Mouse (Mus musculus) embryonic facial prominence, embryonic 14.5 days (tissue): Measurements from ENCODE around the gene Enah. TPM values are rescaled to one million over a fixed set of nuclear protein-coding genes. Genes with fewer than 3 reads are reported as not detected.

Source experiments
- ATAC-seq: fragments of 200-750 bp; cut with Nextera tagmentation; 2 replicates; pipeline ENCODE4 v1.8.0; 2017; ENCODE audit warnings: low read depth, moderate number of reproducible peaks, moderate TSS enrichment
- DNase-seq: peaks from one replicate; pipeline ENCODE4 v3.0.0-alpha.2; 2015; ENCODE audit warnings: low spot score
- H3K27ac ChIP-seq: fragments of 300-500 bp; sonication (generic); replicated peaks from 2 replicates; pipeline ENCODE4 v1.5.1; 2014; ENCODE audit warnings: low read depth, mild to moderate bottlenecking, low read length, moderate library complexity
- H3K27me3 ChIP-seq: fragments of 300-500 bp; sonication (generic); replicated peaks from 2 replicates; pipeline ENCODE4 v1.6.1; 2014; ENCODE audit warnings: low read length; ENCODE audit not compliant: control insufficient read depth, insufficient read depth
- H3K36me3 ChIP-seq: fragments of 300-500 bp; sonication (generic); 2 replicates; pipeline ENCODE4 v1.6.1; 2014; ENCODE audit warnings: low read length, mixed read lengths; ENCODE audit not compliant: control insufficient read depth, insufficient read depth
- H3K4me1 ChIP-seq: fragments of 300-500 bp; sonication (generic); 2 replicates; pipeline ENCODE4 v1.6.1; 2014; ENCODE audit warnings: antibody characterized with exemption, low read length; ENCODE audit not compliant: control insufficient read depth, insufficient read depth
- H3K4me2 ChIP-seq: fragments of 300-500 bp; sonication (generic); 2 replicates; pipeline ENCODE4 v1.6.1; 2014; ENCODE audit warnings: low read depth, mild to moderate bottlenecking, low read length, moderate library complexity, mixed read lengths
- H3K4me3 ChIP-seq: fragments of 300-500 bp; sonication (generic); 2 replicates; pipeline ENCODE4 v1.5.1; 2014; ENCODE audit warnings: low read depth, mild to moderate bottlenecking, low read length
- H3K9ac ChIP-seq: fragments of 300-500 bp; sonication (generic); 2 replicates; pipeline ENCODE4 v1.6.1; 2014; ENCODE audit warnings: low read depth, mild to moderate bottlenecking, low read length, moderate library complexity, mixed read lengths
- H3K9me3 ChIP-seq: fragments of 300-500 bp; sonication (generic); 2 replicates; pipeline ENCODE4 v1.6.1; 2016; ENCODE audit warnings: low read length; ENCODE audit not compliant: control insufficient read depth
- WGBS: fragments of 180-500 bp; shearing (Covaris S2); extraction: QIAGEN DNeasy Blood & Tissue Kit; methylation state at CpG from one replicate; pipeline ENCODE4 v1.1.7; 2014; 5-methylcytosine and 5-hydroxymethylcytosine counted together
- polyA plus RNA-seq: library from polyadenylated mRNA; unstranded; fragments of >200 nt; fragmentation: Nextera tagmentation; extraction: Ambion mirVana; gene quantifications from 2 replicates; pipeline ENCODE4 v1.2.1, GENCODE M21; 2014

Gene Enah
- polyA plus RNA-seq, 1 experiment from 2014 or later: 23.7 TPM

- Histone ChIP-seq H3K27me3 (no peaks in the 10 kb centered on the region), H3K36me3 (no peaks in the 10 kb centered on the region), H3K27ac (0 out of 2 replicates have a peak overlapping the region, but pooled peaks have one; percentile 28), H3K9ac (no peak overlapping the region), H3K4me2 (no peak overlapping the region), H3K9me3 (no peaks in the 10 kb centered on the region), H3K4me1 (peaks cover 19% of the 10 kb centered on the region), H3K4me3 (no peak overlapping the region)
- ATAC-seq (peak; percentile 23; the same call in 1 of the 2 replicates), DNase-seq (peak; percentile 63)
- 36% methylated on average over 9 of the region's 9 CpGs for WGBS
Observed at GRCm38 (mm10) chr1:182055122-182055521, 35.3 kb upstream of the Enah start.

GRCm38 (mm10) chr1:182054651-182055050 is 34.9 kb upstream of the Enah start:
- H3K4me3 ChIP-seq: no peak overlapping the region
- WGBS: 76% methylated on average over 6 of the region's 6 CpGs
- H3K27ac ChIP-seq: 0 out of 2 replicates have a peak overlapping the region, but pooled peaks have one; percentile 28

GRCm38 (mm10) chr1:182052973-182053372 is 33.2 kb upstream of the Enah start:
- Histone ChIP-seq H3K4me3 (no peak overlapping the region), H3K27me3 (no peaks in the 10 kb centered on the region), H3K4me1 (peaks cover 20% of the 10 kb centered on the region), H3K9me3 (no peaks in the 10 kb centered on the region), H3K36me3 (no peaks in the 10 kb centered on the region), H3K27ac (peak overlapping the region; percentile 64), H3K4me2 (no peak overlapping the region; the same call in 1 of the 2 replicates), H3K9ac (no peak overlapping the region)
- ATAC-seq (peak; percentile 64), DNase-seq (peak; percentile 87)
- 22% methylated on average over 10 of the region's 10 CpGs for WGBS

More at GRCm38 (mm10) chr1:182054651-182055050, 34.9 kb upstream of the Enah start:
- Histone ChIP-seq H3K4me2 (no peak overlapping the region), H3K4me1 (peaks cover 24% of the 10 kb centered on the region), H3K36me3 (no peaks in the 10 kb centered on the region), H3K9ac (no peak overlapping the region), H3K9me3 (no peaks in the 10 kb centered on the region), H3K27me3 (no peaks in the 10 kb centered on the region)
- ATAC-seq: no peak
- DNase-seq: no peak

- peak; percentile 41; the same call in 1 of the 2 replicates for ATAC-seq
- 62% methylated on average over 7 of the region's 7 CpGs for WGBS
Observed at GRCm38 (mm10) chr1:182052385-182052784, 32.6 kb upstream of the Enah start.

GRCm38 (mm10) chr1:182049813-182050212 is 30.0 kb upstream of the Enah start:
- Histone ChIP-seq H3K4me1 (peaks cover 13% of the 10 kb centered on the region; the same call in 1 of the 2 replicates), H3K27me3 (no peaks in the 10 kb centered on the region), H3K4me2 (no peak overlapping the region), H3K36me3 (no peaks in the 10 kb centered on the region), H3K4me3 (no peak overlapping the region), H3K9me3 (no peaks in the 10 kb centered on the region), H3K27ac (peak overlapping the region; percentile 16; the same call in 1 of the 2 replicates), H3K9ac (no peak overlapping the region)
- DNase-seq: peak; percentile 79
- WGBS: 48% methylated on average over 7 of the region's 7 CpGs
- ATAC-seq: no peak

More at GRCm38 (mm10) chr1:182052385-182052784, 32.6 kb upstream of the Enah start:
- no peak overlapping the region for H3K4me3 ChIP-seq
- peaks cover 16% of the 10 kb centered on the region for H3K4me1 ChIP-seq
- no peak overlapping the region for H3K4me2 ChIP-seq
- peak; percentile 54 for DNase-seq
- H3K27ac ChIP-seq: peak overlapping the region; percentile 64; the same call in 1 of the 2 replicates
- H3K9ac ChIP-seq: no peak overlapping the region
- no peaks in the 10 kb centered on the region for H3K36me3 ChIP-seq
- no peaks in the 10 kb centered on the region for H3K27me3 ChIP-seq
- no peaks in the 10 kb centered on the region for H3K9me3 ChIP-seq

GRCm38 (mm10) chr1:182048101-182048500 is 28.3 kb upstream of the Enah start:
- Histone ChIP-seq H3K9me3 (no peaks in the 10 kb centered on the region), H3K4me1 (peaks cover 9% of the 10 kb centered on the region; the same call in 1 of the 2 replicates), H3K4me3 (no peak overlapping the region), H3K27me3 (no peaks in the 10 kb centered on the region), H3K27ac (no peak overlapping the region), H3K4me2 (no peak overlapping the region), H3K36me3 (no peaks in the 10 kb centered on the region), H3K9ac (no peak overlapping the region)
- no peak for DNase-seq
- 83% methylated on average over 4 of the region's 4 CpGs for WGBS
- ATAC-seq: no peak

GRCm38 (mm10) chr1:182047016-182047690 is 27.4 kb upstream of the Enah start:
- Histone ChIP-seq H3K36me3 (no peaks in the 10 kb centered on the region), H3K27ac (no peak overlapping the region), H3K9ac (no peak overlapping the region), H3K4me3 (no peak overlapping the region), H3K27me3 (no peaks in the 10 kb centered on the region), H3K9me3 (no peaks in the 10 kb centered on the region), H3K4me1 (peaks cover 5% of the 10 kb centered on the region; the same call in 1 of the 2 replicates), H3K4me2 (no peak overlapping the region)
- ATAC-seq (no peak), DNase-seq (no peak)
- WGBS: 86% methylated on average over 3 of the region's 3 CpGs

- H3K9ac ChIP-seq: no peak overlapping the region
- WGBS: 80% methylated on average over 4 of the region's 4 CpGs
- H3K36me3 ChIP-seq: no peaks in the 10 kb centered on the region
- H3K4me1 ChIP-seq: 0 out of 2 replicates have a peak, but pooled peaks cover 5% of the 10 kb centered on the region
- DNase-seq (no peak), ATAC-seq (peak; percentile 26; the same call in 1 of the 2 replicates)
- no peaks in the 10 kb centered on the region for H3K27me3 ChIP-seq
- H3K27ac ChIP-seq: no peak overlapping the region
- H3K9me3 ChIP-seq: no peaks in the 10 kb centered on the region
- H3K4me2 ChIP-seq: no peak overlapping the region
- no peak overlapping the region for H3K4me3 ChIP-seq
Observed at GRCm38 (mm10) chr1:182045208-182045607, 25.4 kb upstream of the Enah start.
